Mouse (Mus musculus) embryonic facial prominence, embryonic 14.5 days (tissue): ENCODE results near the gene Spata18. TPM values are rescaled to one million over a fixed set of nuclear protein-coding genes. Genes with fewer than 3 reads are reported as not detected.

Source experiments
- ATAC-seq: fragments of 200-750 bp; cut with Nextera tagmentation; 2 replicates; pipeline ENCODE4 v1.8.0; 2017; ENCODE audit warnings: low read depth, moderate number of reproducible peaks, moderate TSS enrichment
- DNase-seq: peaks from one replicate; pipeline ENCODE4 v3.0.0-alpha.2; 2015; ENCODE audit warnings: low spot score
- H3K27ac ChIP-seq: fragments of 300-500 bp; sonication (generic); replicated peaks from 2 replicates; pipeline ENCODE4 v1.5.1; 2014; ENCODE audit warnings: low read depth, mild to moderate bottlenecking, low read length, moderate library complexity
- H3K27me3 ChIP-seq: fragments of 300-500 bp; sonication (generic); replicated peaks from 2 replicates; pipeline ENCODE4 v1.6.1; 2014; ENCODE audit warnings: low read length; ENCODE audit not compliant: control insufficient read depth, insufficient read depth
- H3K36me3 ChIP-seq: fragments of 300-500 bp; sonication (generic); 2 replicates; pipeline ENCODE4 v1.6.1; 2014; ENCODE audit warnings: low read length, mixed read lengths; ENCODE audit not compliant: control insufficient read depth, insufficient read depth
- H3K4me1 ChIP-seq: fragments of 300-500 bp; sonication (generic); 2 replicates; pipeline ENCODE4 v1.6.1; 2014; ENCODE audit warnings: antibody characterized with exemption, low read length; ENCODE audit not compliant: control insufficient read depth, insufficient read depth
- H3K4me2 ChIP-seq: fragments of 300-500 bp; sonication (generic); 2 replicates; pipeline ENCODE4 v1.6.1; 2014; ENCODE audit warnings: low read depth, mild to moderate bottlenecking, low read length, moderate library complexity, mixed read lengths
- H3K4me3 ChIP-seq: fragments of 300-500 bp; sonication (generic); 2 replicates; pipeline ENCODE4 v1.5.1; 2014; ENCODE audit warnings: low read depth, mild to moderate bottlenecking, low read length
- H3K9ac ChIP-seq: fragments of 300-500 bp; sonication (generic); 2 replicates; pipeline ENCODE4 v1.6.1; 2014; ENCODE audit warnings: low read depth, mild to moderate bottlenecking, low read length, moderate library complexity, mixed read lengths
- H3K9me3 ChIP-seq: fragments of 300-500 bp; sonication (generic); 2 replicates; pipeline ENCODE4 v1.6.1; 2016; ENCODE audit warnings: low read length; ENCODE audit not compliant: control insufficient read depth
- WGBS: fragments of 180-500 bp; shearing (Covaris S2); extraction: QIAGEN DNeasy Blood & Tissue Kit; methylation state at CpG from one replicate; pipeline ENCODE4 v1.1.7; 2014; 5-methylcytosine and 5-hydroxymethylcytosine counted together
- polyA plus RNA-seq: library from polyadenylated mRNA; unstranded; fragments of >200 nt; fragmentation: Nextera tagmentation; extraction: Ambion mirVana; gene quantifications from 2 replicates; pipeline ENCODE4 v1.2.1, GENCODE M21; 2014

The Spata18 gene
- polyA plus RNA-seq, 1 experiment from 2014 or later = 1.1 TPM

DNA sequence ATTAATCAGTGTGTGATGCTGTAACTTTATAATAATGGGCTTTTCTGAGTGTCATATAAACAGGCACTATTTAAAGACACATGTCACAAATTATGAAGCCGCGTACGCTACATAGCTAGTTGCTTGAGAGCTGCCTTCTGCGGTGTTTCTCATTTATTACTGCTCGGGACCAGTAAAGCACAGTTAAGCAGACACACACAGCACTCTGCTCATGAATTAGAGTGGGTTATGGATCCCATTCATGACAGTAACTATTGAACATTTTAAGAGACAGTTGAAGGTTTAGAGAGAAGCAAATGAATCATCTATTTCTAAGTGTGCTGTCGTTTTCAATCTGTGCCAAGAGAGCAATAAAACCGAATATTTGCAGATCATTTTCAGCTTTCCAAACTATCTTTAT lies 24.3 kb upstream of the Spata18 start:
- no peak overlapping the region for H3K27ac ChIP-seq
- no peaks in the 10 kb centered on the region for H3K36me3 ChIP-seq
- H3K9ac ChIP-seq = no peak overlapping the region
- no peaks in the 10 kb centered on the region for H3K9me3 ChIP-seq
- whole genome bisulfite sequencing = 82% methylated on average over 7 of the region's 7 CpGs
- no peaks in the 10 kb centered on the region for H3K4me1 ChIP-seq
- H3K4me3 ChIP-seq = no peak overlapping the region
- no peaks in the 10 kb centered on the region for H3K27me3 ChIP-seq
- ATAC-seq (no peak), DNase-seq (no peak)
- no peak overlapping the region for H3K4me2 ChIP-seq

DNA sequence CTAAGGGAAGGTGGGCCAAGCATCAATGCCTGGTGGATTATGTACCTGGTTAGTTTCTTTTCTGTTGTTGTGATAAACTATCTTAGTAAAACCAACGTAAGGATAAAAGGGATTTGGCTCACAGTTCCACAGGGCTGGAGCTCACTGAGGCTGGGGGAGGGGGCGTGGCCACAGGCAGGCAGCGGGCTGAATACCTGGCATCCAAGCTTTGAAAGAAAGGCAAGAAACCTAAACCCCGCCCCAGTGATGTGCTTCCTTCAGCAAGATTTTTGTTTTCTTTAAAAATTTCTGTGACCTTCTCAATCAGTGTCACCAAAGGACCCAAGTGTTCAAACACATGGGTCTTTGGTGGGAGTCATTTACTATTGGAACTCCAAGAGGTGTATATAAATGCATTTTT lies 23.6 kb upstream of the Spata18 start:
- Histone ChIP-seq H3K9me3 (no peaks in the 10 kb centered on the region), H3K9ac (no peak overlapping the region), H3K4me3 (no peak overlapping the region), H3K4me1 (no peaks in the 10 kb centered on the region), H3K27me3 (no peaks in the 10 kb centered on the region), H3K4me2 (no peak overlapping the region), H3K36me3 (no peaks in the 10 kb centered on the region), H3K27ac (no peak overlapping the region)
- WGBS = 51% methylated on average over 4 of the region's 4 CpGs
- DNase-seq (no peak), ATAC-seq (no peak)

DNA sequence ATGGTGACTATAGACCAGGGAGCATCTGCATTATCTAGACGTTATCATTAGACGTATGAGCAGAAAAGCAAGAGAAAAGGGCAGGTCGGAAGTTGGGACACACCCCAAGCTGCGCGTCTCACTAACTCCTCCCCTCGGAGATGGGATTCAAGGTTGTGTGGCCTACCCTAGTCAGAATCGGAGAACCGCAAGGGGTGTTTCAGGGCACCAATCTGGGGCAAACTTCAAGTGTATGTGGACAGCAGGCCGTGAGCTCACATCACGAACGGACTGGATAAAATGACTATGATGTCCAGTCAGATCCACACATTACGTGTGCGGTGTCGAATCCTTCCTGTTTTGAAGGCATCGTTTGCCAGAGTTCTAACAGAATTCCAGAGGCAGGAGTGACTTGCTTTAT lies 23.2 kb upstream of the Spata18 start:
- DNase-seq (no peak), ATAC-seq (no peak)
- Histone ChIP-seq H3K27ac (no peak overlapping the region), H3K4me3 (no peak overlapping the region), H3K27me3 (no peaks in the 10 kb centered on the region), H3K36me3 (no peaks in the 10 kb centered on the region), H3K9ac (no peak overlapping the region), H3K4me2 (no peak overlapping the region), H3K4me1 (no peaks in the 10 kb centered on the region), H3K9me3 (no peaks in the 10 kb centered on the region)
- 81% methylated on average over 15 of the region's 15 CpGs for WGBS

DNA sequence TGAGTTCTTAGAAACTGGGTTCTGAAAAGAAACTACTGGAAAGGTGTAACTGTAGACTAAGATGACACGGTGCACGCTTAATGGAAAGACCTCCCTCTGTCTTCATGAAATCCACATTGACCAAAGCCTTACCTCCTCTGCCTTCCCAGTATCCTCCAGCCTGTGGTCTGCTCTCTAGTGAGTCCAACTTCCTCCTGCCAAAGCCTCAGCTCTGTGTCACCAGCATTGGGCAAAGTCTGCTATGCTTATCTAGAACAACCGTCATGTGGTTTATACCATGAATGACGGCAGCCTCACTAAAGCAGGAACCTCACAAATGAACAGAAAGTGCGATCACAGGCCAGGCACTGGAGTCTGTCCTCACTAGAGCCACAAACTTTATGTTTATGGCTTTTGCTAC lies 21.0 kb upstream of the Spata18 start:
- 0 out of 2 replicates have a peak, but pooled peaks cover 7% of the 10 kb centered on the region for H3K9me3 ChIP-seq
- H3K4me3 ChIP-seq = no peak overlapping the region
- DNase-seq (no peak), ATAC-seq (no peak)
- peaks cover 15% of the 10 kb centered on the region for H3K36me3 ChIP-seq
- H3K4me2 ChIP-seq = no peak overlapping the region
- H3K27me3 ChIP-seq = no peaks in the 10 kb centered on the region
- no peaks in the 10 kb centered on the region for H3K4me1 ChIP-seq
- no peak overlapping the region for H3K9ac ChIP-seq
- WGBS = 84% methylated on average over 5 of the region's 5 CpGs
- no peak overlapping the region for H3K27ac ChIP-seq

DNA sequence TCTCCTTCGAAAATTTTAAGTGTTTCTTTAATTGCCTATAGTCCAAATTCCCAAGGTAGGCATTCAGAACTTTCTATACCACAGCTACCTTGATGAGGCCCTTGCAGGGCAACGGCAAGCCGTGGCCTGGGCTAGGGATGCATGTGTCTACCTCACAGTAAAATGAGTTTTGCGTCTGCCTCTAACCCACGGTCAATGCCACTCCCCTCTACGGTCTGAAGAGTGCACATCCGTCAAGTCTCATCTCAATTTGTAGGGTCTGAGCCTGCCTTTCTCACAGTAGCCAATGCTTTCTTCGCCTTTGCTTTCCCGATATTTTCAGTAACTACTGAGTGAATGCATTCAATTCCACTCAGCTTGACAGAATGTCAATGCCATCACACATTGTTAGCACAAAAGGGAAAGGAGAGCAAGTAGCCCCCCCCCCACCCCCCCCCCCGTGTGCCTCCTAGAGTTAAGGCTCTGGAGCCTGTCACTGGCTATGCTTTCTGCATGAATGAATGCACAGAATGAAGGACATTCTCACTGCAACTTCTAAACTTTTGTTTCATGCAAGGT lies 20.1 kb upstream of the Spata18 start:
- Histone ChIP-seq H3K4me3 (no peak overlapping the region), H3K27ac (no peak overlapping the region), H3K27me3 (no peaks in the 10 kb centered on the region), H3K9me3 (0 out of 2 replicates have a peak, but pooled peaks cover 7% of the 10 kb centered on the region), H3K4me1 (no peaks in the 10 kb centered on the region), H3K9ac (no peak overlapping the region), H3K36me3 (peaks cover 22% of the 10 kb centered on the region), H3K4me2 (no peak overlapping the region)
- WGBS = 77% methylated on average over 10 of the region's 10 CpGs
- ATAC-seq = no peak
- DNase-seq = no peak

DNA sequence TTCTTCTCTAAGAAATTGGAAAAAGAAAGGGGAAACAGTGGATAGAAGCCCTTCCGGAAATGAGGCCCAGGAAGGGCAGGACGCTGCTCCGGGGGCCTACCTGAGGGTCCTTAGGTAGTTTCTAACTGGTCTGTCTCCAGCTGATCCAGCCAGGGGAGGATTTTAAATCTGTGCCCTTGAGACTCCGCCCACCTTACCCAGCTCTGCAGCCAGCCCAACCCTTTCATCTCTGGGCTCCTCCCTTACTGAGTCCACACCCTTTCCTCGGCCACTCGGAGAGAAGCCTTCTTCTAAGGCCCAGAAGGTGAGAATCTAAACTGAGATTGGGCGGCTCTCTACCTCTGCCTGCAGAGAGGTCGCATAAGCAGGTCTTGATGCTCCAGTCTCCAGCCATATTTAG lies 18.9 kb upstream of the Spata18 start, which contains the start of gene Lrrc66:
Gene Lrrc66, minus strand, starts transcription at position 236 of the 400 bp plus-strand sequence.
- ATAC-seq (no peak), DNase-seq (no peak)
- no peaks in the 10 kb centered on the region for H3K27me3 ChIP-seq
- H3K27ac ChIP-seq = no peak within 1 kb of the TSS
- peaks cover 28% of the 10 kb centered on the region for H3K36me3 ChIP-seq
- H3K9ac ChIP-seq = no peak within 1 kb of the TSS
- H3K4me1 ChIP-seq = no peaks in the 10 kb centered on the region
- no peak within 1 kb of the TSS for H3K4me3 ChIP-seq
- no peak within 1 kb of the TSS for H3K4me2 ChIP-seq
- WGBS = 77% methylated on average over 8 of the region's 8 CpGs
- 0 out of 2 replicates have a peak, but pooled peaks cover 7% of the 10 kb centered on the region for H3K9me3 ChIP-seq

DNA sequence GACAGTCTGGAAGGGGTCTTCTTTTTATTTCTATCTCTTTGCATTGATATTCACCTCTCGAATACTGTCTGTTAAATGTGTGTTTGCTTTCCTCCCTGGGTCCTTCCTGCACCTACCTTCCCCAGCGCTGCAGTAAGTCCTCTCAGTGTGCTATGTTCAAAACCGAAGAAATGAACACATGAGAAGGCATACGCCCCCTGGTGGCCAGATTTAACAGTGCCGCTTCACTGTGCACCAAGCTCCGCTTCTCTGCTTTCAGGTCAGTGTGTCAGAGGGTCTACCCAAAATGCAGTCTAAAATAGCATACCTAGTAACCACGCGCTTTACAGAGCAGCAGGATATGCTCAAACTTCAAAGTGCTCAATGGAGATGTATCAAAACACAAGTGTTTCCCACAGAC lies 18.0 kb upstream of the Spata18 start:
- H3K4me3 ChIP-seq = no peak overlapping the region
- H3K27me3 ChIP-seq = no peaks in the 10 kb centered on the region
- DNase-seq = peak; percentile 56
- ATAC-seq = no peak
- 0 out of 2 replicates have a peak, but pooled peaks cover 7% of the 10 kb centered on the region for H3K9me3 ChIP-seq
- no peak overlapping the region for H3K27ac ChIP-seq
- 60% methylated on average over 8 of the region's 8 CpGs for WGBS
- no peak overlapping the region for H3K4me2 ChIP-seq
- H3K4me1 ChIP-seq = no peaks in the 10 kb centered on the region
- H3K9ac ChIP-seq = no peak overlapping the region
- H3K36me3 ChIP-seq = peaks cover 28% of the 10 kb centered on the region

DNA sequence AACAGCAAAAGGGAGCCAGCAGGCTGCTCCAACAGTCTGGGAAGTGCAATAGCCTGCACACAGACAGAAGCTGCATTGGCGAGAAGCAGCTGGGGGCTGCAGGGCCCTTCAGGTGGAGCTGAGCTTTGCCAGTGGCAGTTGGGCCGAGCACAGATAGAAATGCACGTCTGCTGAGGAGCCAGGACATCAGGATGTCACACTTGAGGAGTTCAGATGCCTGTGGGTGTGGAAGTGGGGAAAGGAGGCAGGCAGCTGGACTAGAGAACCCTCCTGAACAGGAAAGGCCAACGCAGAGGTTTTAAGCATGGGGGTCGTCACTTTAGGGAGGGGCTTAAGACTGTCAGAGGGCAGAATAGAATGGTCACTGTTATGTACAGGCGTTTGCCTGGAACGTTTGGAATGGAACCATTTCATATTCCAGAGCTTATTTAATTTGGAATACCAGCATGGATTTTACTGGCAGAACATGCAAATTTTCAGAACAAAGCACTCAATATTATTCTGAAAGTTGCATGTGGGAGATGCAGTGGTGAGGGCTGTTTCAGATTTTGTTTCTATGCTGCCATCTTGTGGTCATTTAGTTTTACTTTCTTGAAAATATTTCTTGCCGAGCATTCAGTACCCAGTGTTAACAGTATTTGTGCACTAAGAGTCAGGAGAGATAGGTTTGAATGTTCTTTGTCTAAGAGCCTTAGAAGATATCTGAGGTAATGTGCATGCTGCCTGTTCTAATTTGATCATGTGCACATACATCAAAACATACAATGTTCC lies 13.7 kb upstream of the Spata18 start:
- H3K27ac ChIP-seq = no peak overlapping the region
- WGBS = 37% methylated on average over 8 of the region's 8 CpGs
- no peak overlapping the region for H3K9ac ChIP-seq
- H3K27me3 ChIP-seq = no peaks in the 10 kb centered on the region
- no peaks in the 10 kb centered on the region for H3K4me1 ChIP-seq
- H3K4me2 ChIP-seq = no peak overlapping the region
- peak; percentile 87 for DNase-seq
- peak; percentile 74 for ATAC-seq
- 0 out of 2 replicates have a peak, but pooled peaks cover 7% of the 10 kb centered on the region for H3K9me3 ChIP-seq
- peaks cover 54% of the 10 kb centered on the region for H3K36me3 ChIP-seq
- no peak overlapping the region for H3K4me3 ChIP-seq

DNA sequence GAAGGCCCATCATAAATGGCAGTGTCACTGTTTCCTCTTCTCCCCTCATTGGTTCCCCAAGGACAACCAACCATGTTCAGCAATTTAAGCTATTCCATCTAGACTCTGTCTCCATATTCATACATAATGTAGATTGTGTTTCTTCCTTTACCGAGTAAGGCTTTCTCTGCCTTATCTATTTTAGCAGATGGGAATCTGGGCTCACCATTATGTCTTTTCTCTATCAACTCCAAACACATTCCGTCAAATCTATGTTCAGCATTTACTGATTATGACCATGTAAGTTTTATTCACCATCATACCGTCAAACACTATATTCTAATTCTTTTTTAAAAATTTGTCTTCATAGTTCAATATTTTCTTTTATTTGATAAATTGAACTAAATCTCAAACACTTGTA lies 10.1 kb upstream of the Spata18 start:
- H3K9me3 ChIP-seq = no peaks in the 10 kb centered on the region
- no peak overlapping the region for H3K4me2 ChIP-seq
- no peaks in the 10 kb centered on the region for H3K27me3 ChIP-seq
- ATAC-seq (no peak), DNase-seq (no peak)
- no peak overlapping the region for H3K9ac ChIP-seq
- peaks cover 35% of the 10 kb centered on the region for H3K36me3 ChIP-seq
- 91% methylated on average over 3 of the region's 3 CpGs for WGBS
- H3K4me3 ChIP-seq = no peak overlapping the region
- H3K27ac ChIP-seq = no peak overlapping the region
- no peaks in the 10 kb centered on the region for H3K4me1 ChIP-seq
